Comparison of ENCODE assay signal across 8 mouse cellular contexts in the genomic region with DNA sequence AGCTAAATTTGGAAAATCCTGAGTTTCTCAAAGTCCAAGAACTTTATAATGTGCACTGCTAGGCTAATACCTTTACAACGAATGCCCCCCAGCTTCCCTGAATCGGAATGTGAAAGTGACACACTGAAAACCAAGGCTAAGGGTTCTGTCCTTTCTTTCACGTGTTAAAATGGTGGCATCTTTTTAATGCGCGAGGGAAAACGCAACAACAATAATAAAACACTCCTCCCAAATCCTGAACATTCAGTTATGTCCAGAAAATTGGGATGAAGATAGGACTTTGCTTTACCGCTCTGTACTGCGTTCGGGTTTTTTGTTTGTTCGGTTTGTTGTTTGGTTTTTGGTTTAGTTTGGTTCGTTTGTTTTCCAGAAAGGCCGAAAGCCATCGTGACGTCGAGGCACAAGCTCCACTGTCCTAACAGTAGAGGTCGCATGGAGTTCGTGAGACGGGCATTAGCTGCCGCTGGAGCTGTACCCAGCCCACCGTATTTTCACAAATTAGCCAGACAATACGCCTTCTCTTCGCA. TPM values are rescaled to one million over a fixed set of nuclear protein-coding genes. Genes with fewer than 3 reads are reported as not detected.
DNase-seq lines count a peak whose midpoint lies in the region; ATAC-seq and TF ChIP-seq lines count a peak whose summit lies in the region.

No protein-coding gene starts in this region.

- dilution Hi-C loops in CH12.LX (cut with MboI; ENCODE audit: extremely low pct_ligation_motif_present, extremely low pct_unique_long_range_greater_than_20kb, low sequenced_read_pairs), result no loop called here

- intact Hi-C loops in heart, postnatal 10 days (cut with DNase I), result loop anchor here (2.0 kb wide), 1 partner anchor 17 kb away; no protein-coding TSS in a partner anchor

- no peaks in the 10 kb centered on the region for H3K27me3 ChIP-seq in CH12.LX (replicated peaks)
- no peaks in the 10 kb centered on the region for H3K27me3 ChIP-seq in forebrain, embryonic 10.5 days (ENCODE audit: poor library complexity, severe bottlenecking)
- no peaks in the 10 kb centered on the region for H3K27me3 ChIP-seq in liver, embryonic 15.5 days
- no peaks in the 10 kb centered on the region for H3K27me3 ChIP-seq in neural tube, embryonic 12.5 days (replicated peaks)
- no peaks in the 10 kb centered on the region for H3K27me3 ChIP-seq in testis, adult 2 months (ENCODE audit: control insufficient read depth, insufficient read depth, low read length)

- peak overlapping the region; percentile 72 to 77 (median 75) for H3K4me3 ChIP-seq in CH12.LX (replicated peaks in 1 of 3; ENCODE audit: low read depth in 2 of 3, low read length in 2 of 3, poor library complexity in 1 of 3)
- peak overlapping the region; percentile 62 for H3K4me3 ChIP-seq in forebrain, embryonic 10.5 days
- H3K4me3 ChIP-seq in liver, embryonic 15.5 days (replicated peaks), result peak overlapping the region; percentile 77
- H3K4me3 ChIP-seq in neural tube, embryonic 12.5 days, result peak overlapping the region; percentile 58
- H3K4me3 ChIP-seq in testis, adult 2 months (ENCODE audit: control insufficient read depth, low read depth, low read length), result peak overlapping the region; percentile 97

- WGBS in forebrain, embryonic 10.5 days, result under 1% methylated on average over 22 of the region's 22 CpGs
- under 1% methylated on average over 22 of the region's 22 CpGs for WGBS in liver, embryonic 15.5 days (ENCODE audit: insufficient replicate concordance)
- WGBS in neural tube, embryonic 12.5 days, result under 1% methylated on average over 22 of the region's 22 CpGs

- H3K36me3 ChIP-seq in CH12.LX (replicated peaks in 1 of 2; ENCODE audit: control insufficient read depth in 1 of 2, insufficient read depth in 1 of 2, low read length in 1 of 2), result no peaks in the 10 kb centered on the region
- no peaks in the 10 kb centered on the region for H3K36me3 ChIP-seq in forebrain, embryonic 10.5 days (replicated peaks)
- no peaks in the 10 kb centered on the region for H3K36me3 ChIP-seq in liver, embryonic 15.5 days (replicated peaks)
- H3K36me3 ChIP-seq in neural tube, embryonic 12.5 days, result no peaks in the 10 kb centered on the region
- H3K36me3 ChIP-seq in testis, adult 2 months (ENCODE audit: control insufficient read depth, insufficient read depth, low read length), result no peaks in the 10 kb centered on the region; the same call in 1 of the 2 replicates

- peak overlapping the region; percentile 78 for H3K9ac ChIP-seq in CH12.LX (ENCODE audit: insufficient read depth, low read depth)
- peak overlapping the region; percentile 90 for H3K9ac ChIP-seq in liver, embryonic 15.5 days
- peak overlapping the region; percentile 83 for H3K9ac ChIP-seq in neural tube, embryonic 12.5 days

- TF ChIP-seq RAD21 in CH12.LX (IDR thresholded peaks at IDR 0.05; ENCODE audit: low read depth, low read length), result peak; percentile 67

- peak; percentile 28 to 83; a peak in 3 of 4 replicates for TF ChIP-seq CTCF in CH12.LX (conservative IDR thresholded peaks at IDR 0.05 in 1 of 2, IDR thresholded peaks at IDR 0.05 in 1 of 2; ENCODE audit: low read depth in 2 of 2, low read length in 2 of 2)
- TF ChIP-seq CTCF in testis, adult 2 months (IDR thresholded peaks at IDR 0.05; ENCODE audit: control insufficient read depth, insufficient read depth, insufficient replicate concordance, low read depth, low read length), result peak; percentile 60; the same call in 1 of the 2 replicates

- H3K9me3 ChIP-seq in CH12.LX (replicated peaks; ENCODE audit: low read length), result peaks cover 3% of the 10 kb centered on the region
- H3K9me3 ChIP-seq in forebrain, embryonic 10.5 days, result no peaks in the 10 kb centered on the region
- no peaks in the 10 kb centered on the region for H3K9me3 ChIP-seq in liver, embryonic 15.5 days (replicated peaks)
- H3K9me3 ChIP-seq in neural tube, embryonic 12.5 days, result no peaks in the 10 kb centered on the region

- H3K79me2 ChIP-seq in CH12.LX (replicated peaks; ENCODE audit: control insufficient read depth, extremely low read depth, insufficient read depth, poor library complexity, severe bottlenecking), result no peaks in the 10 kb centered on the region

- H3K4me2 ChIP-seq in CH12.LX (ENCODE audit: insufficient read depth, low read depth, poor library complexity, severe bottlenecking), result peak overlapping the region; percentile 81; the same call in 1 of the 2 replicates
- H3K4me2 ChIP-seq in liver, embryonic 15.5 days, result peak overlapping the region; percentile 84
- peak overlapping the region; percentile 58 for H3K4me2 ChIP-seq in neural tube, embryonic 12.5 days (replicated peaks)

- peak; percentile 32 for ATAC-seq in liver, embryonic 15.5 days (ENCODE audit: insufficient read depth)
- ATAC-seq in neural tube, embryonic 12.5 days (ENCODE audit: low FRiP score, low read depth), result peak; percentile 79

- DNase-seq in CH12.LX (ENCODE audit: extremely low read depth), result peak; percentile 83
- DNase-seq in c-Kit-negative CD71-positive TER-119-positive erythroid progenitor cells, embryonic 14.5 days (ENCODE audit: low read depth, low spot score), result peak; percentile 68
- DNase-seq in forebrain, embryonic 10.5 days (ENCODE audit: extremely low spot score, low spot score), result peak; percentile 76
- DNase-seq in heart, postnatal 10 days, result peak; percentile 73 to 78
- peak; percentile 77 to 78 for DNase-seq in kidney, postnatal 36 days

- H3K4me1 ChIP-seq in CH12.LX (ENCODE audit: control insufficient read depth in 1 of 2, insufficient read depth in 2 of 2), result peaks cover 3 to 9% of the 10 kb centered on the region in 2 experiments; a peak in 3 of 4 replicates
- peaks cover 7% of the 10 kb centered on the region for H3K4me1 ChIP-seq in forebrain, embryonic 10.5 days
- peaks cover 15% of the 10 kb centered on the region for H3K4me1 ChIP-seq in liver, embryonic 15.5 days (replicated peaks)
- no peaks in the 10 kb centered on the region for H3K4me1 ChIP-seq in neural tube, embryonic 12.5 days
- H3K4me1 ChIP-seq in testis, adult 2 months (ENCODE audit: control insufficient read depth, insufficient read depth, low read length), result peaks cover 2% of the 10 kb centered on the region; the same call in 1 of the 2 replicates

- TF ChIP-seq EP300 in CH12.LX (IDR thresholded peaks at IDR 0.05; ENCODE audit: low read length), result no peak

- in situ Hi-C loops in CH12.LX (cut with MboI; ENCODE audit: low pct_ligation_motif_present, low pct_unique_long_range_greater_than_20kb, low sequenced_read_pairs), result no loop called here

- no peak for TF ChIP-seq POLR2A in CH12.LX (IDR thresholded peaks at IDR 0.05; ENCODE audit: low read depth, low read length)
- TF ChIP-seq POLR2A in testis, adult 2 months (IDR thresholded peaks at IDR 0.05; ENCODE audit: control insufficient read depth, low read depth, low read length), result no peak

- H3K27ac ChIP-seq in CH12.LX (ENCODE audit: insufficient read depth, low read depth), result peak overlapping the region; percentile 95
- peak overlapping the region; percentile 93 for H3K27ac ChIP-seq in forebrain, embryonic 10.5 days
- peak overlapping the region; percentile 98 for H3K27ac ChIP-seq in liver, embryonic 15.5 days (replicated peaks)
- H3K27ac ChIP-seq in neural tube, embryonic 12.5 days, result peak overlapping the region; percentile 96
- peak overlapping the region; percentile 94 for H3K27ac ChIP-seq in testis, adult 2 months (ENCODE audit: control insufficient read depth, insufficient read depth, low read depth, low read length)

TF ChIP-seq in CH12.LX, 34 proteins besides CTCF, POLR2A, EP300 and RAD21:
- TF ChIP-seq SMC3 (IDR thresholded peaks at IDR 0.05; ENCODE audit: low read depth, low read length), result peak; percentile 62
- peak; percentile 6; the same call in 1 of the 2 replicates for TF ChIP-seq MYC (IDR thresholded peaks at IDR 0.05; ENCODE audit: low read depth, low read length)
- TF ChIP-seq MXI1 (IDR thresholded peaks at IDR 0.05; ENCODE audit: low read depth, low read length), result peak; percentile 70; the same call in 1 of the 2 replicates
- peak; percentile 58 for TF ChIP-seq BHLHE40 (IDR thresholded peaks at IDR 0.05; ENCODE audit: low read depth, low read length)
- TF ChIP-seq ZC3H11A (IDR thresholded peaks at IDR 0.05; ENCODE audit: low read depth, low read length), result no peak

RNA-seq across cellular contexts. Expression of a gene that starts 6.3 kb away (rescaled TPM):
- total RNA-seq in CH12.LX (2012; rRNA removed) (0.50 and 0.85 TPM in 2 replicates), CH12.LX (2014; rRNA removed) (not detected in 2 replicates)
- 0.47 and 1.2 TPM in 2 replicates for polyA plus RNA-seq in CH12.LX (2012; ENCODE audit: insufficient read length, low read depth)
- polyA plus RNA-seq in forebrain, embryonic 10.5 days (2016; fragmentation: Nextera tagmentation; extraction: Ambion mirVana), result 103 and 112 TPM in 2 replicates
- total RNA-seq in heart, postnatal 10 days (2021), result 10 to 100 TPM; 57.3 to 60.8 TPM
- polyA plus RNA-seq in liver, embryonic 15.5 days (2015; fragmentation: Nextera tagmentation; extraction: Ambion mirVana), result 36.2 and 38.3 TPM in 2 replicates
- polyA plus RNA-seq in neural tube, embryonic 12.5 days (2016; fragmentation: Nextera tagmentation; extraction: Ambion mirVana), result 40.2 and 40.3 TPM in 2 replicates
- 29.3 and 38.7 TPM in 2 replicates for polyA plus RNA-seq in testis, adult 2 months (2012; rRNA removed)

RNA-seq across cellular contexts. Expression of a gene that starts 54.2 kb away (rescaled TPM):
- total RNA-seq in CH12.LX (2012; rRNA removed) (not detected in 2 replicates), CH12.LX (2014; rRNA removed) (not detected in 2 replicates)
- not detected in 2 replicates for polyA plus RNA-seq in CH12.LX (2012; ENCODE audit: insufficient read length, low read depth)
- polyA plus RNA-seq in forebrain, embryonic 10.5 days (2016; fragmentation: Nextera tagmentation; extraction: Ambion mirVana), result not detected in 2 replicates
- under 1 TPM in 1 of 2 experiments, not detected in 1; 0.55 TPM for total RNA-seq in heart, postnatal 10 days (2021)
- polyA plus RNA-seq in liver, embryonic 15.5 days (2015; fragmentation: Nextera tagmentation; extraction: Ambion mirVana), result not detected in 2 replicates
- not detected in 2 replicates for polyA plus RNA-seq in neural tube, embryonic 12.5 days (2016; fragmentation: Nextera tagmentation; extraction: Ambion mirVana)
- 0.18 TPM in 1 of 2 replicates, not detected in the other for polyA plus RNA-seq in testis, adult 2 months (2012; rRNA removed)

Comparison
In these comparisons a context has a peak if more than half of its experiments do, and no peak if none do; other contexts are left out.
1. Peak in every context shown above with its lines: DNase-seq, ATAC-seq, H3K4me3 ChIP-seq and H3K27ac ChIP-seq.
2. RNA of a gene that starts 6.3 kb away (polyA plus RNA-seq): 103 to 112 TPM in forebrain, embryonic 10.5 days, 40.2 to 40.3 TPM in neural tube, embryonic 12.5 days, 29.3 to 38.7 TPM in testis, adult 2 months and 36.2 to 38.3 TPM in liver, embryonic 15.5 days; 0.47 to 1.2 TPM in CH12.LX; every median in the first group is over 10 times any median in the second.